Mouse (Mus musculus): ENCODE measurements at regions not wholly inside any gene's neighbourhood (a gene's known extent, or its start where the extent isn't known, plus 50 kb on each side); places are given as distances from the start of the nearest gene placed in this dataset.

DNA sequence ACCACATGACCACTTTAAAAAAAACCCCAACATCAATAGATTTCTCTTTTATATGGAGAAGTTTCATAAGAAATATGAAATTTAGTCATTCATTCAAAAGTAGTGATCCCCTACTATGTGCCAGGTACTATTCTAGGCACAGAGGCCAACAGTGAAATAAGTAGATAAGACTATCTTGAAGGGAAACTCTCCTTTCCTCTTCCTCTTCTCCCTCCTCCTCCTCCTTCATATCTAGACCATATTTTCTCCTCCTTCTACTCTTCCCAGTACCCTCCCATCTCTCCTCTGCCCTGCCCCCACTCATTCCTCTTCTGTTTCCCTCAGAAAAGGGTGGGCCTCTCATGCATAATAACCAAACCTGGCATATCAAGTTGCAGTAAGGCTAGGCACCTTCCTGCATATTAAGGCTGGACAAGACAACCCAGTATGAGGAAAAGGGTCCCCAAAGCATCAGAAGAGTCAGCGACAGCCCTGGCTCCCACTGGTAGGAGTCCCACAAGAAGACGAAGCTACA is 54.4 kb upstream of the Prickle1 start:
- TF ChIP-seq POLR2A (IDR thresholded peaks at IDR 0.05; ENCODE audit: extremely low read depth, insufficient read depth, low read length), result no peak
- TF ChIP-seq CTCF (IDR thresholded peaks at IDR 0.05; ENCODE audit: extremely low read depth, insufficient read depth, low read length), result no peak
